Mouse (Mus musculus) adrenal gland (tissue): ENCODE data around the gene Car10.

ENCODE experiments used
- intact Hi-C: fragments of 180-260 bp; cut with DNase I; formaldehyde crosslinking; loops from one replicate; pipeline ENCODE4 v1.15.1; 2025

Gene Car10

GRCm38 (mm10) chr11:93154910-93155309 lies 57.1 kb downstream of the Car10 start:
- intact Hi-C loops = no loop called here

- intact Hi-C loops = no loop called here
Observed at GRCm38 (mm10) chr11:93172430-93172829, 74.6 kb downstream of the Car10 start.

DNA sequence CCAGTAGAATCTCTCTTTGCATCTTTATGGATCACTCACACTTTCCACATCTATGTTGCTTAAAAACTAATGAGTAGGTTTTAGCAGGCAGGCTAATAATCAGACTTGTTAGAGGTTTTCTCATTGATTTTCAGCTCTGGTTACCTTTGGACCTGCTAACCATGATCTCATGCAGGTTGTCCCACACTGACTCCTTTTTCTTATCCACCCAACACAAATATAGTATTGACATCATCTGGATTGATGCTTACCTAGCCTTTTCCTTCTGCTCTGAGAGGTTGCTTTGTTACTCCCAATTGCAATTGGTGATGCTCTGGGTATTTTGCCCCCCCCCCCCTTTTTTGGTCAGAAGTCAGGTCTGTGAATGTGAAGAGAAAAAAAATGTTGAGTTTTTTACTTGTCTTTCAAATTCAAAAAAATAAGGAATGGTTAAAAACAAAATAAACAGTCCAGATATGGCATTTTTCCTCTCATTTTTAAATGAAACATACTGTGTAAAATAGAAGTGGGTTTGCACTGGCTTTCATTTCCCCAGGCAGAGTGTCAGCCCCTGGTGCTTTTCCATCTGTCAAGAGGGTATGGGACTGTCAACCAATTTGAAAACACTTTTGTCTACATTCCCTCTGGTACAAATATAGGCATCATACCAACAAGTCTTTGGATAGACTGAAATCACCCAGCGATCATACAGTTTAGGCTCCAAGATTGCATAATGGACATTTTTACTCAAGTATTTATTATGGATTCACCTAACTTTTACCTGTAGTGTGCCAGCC lies 75.9 kb downstream of the Car10 start:
- intact Hi-C loops = no loop called here

- intact Hi-C loops = no loop called here
Observed at GRCm38 (mm10) chr11:93185477-93185876, 87.6 kb downstream of the Car10 start.

- intact Hi-C loops = no loop called here
Observed at GRCm38 (mm10) chr11:93186163-93186562, 88.3 kb downstream of the Car10 start.

DNA sequence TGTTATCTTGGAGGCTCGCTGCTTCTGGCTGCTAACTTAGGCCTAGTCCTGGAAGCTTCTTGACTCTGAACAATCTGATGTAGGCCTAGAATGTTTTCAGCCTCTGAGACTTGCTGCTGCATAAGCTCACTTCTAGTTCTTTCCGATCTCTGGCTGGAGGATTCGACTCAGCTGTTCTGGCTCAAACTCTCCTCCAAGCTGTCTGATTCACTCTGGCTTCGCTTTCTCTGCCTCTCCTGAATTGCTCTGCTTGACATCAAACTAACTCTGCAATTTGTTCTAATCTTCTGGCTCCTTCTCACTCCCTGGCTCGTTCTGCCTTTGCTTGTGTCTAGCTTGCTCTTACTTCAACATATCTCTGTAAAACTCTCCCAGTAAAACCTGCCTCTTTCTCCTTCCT lies 90.8 kb downstream of the Car10 start:
- intact Hi-C loops = no loop called here

GRCm38 (mm10) chr11:93200046-93200445 lies 102.2 kb downstream of the Car10 start:
- intact Hi-C loops = no loop called here

DNA sequence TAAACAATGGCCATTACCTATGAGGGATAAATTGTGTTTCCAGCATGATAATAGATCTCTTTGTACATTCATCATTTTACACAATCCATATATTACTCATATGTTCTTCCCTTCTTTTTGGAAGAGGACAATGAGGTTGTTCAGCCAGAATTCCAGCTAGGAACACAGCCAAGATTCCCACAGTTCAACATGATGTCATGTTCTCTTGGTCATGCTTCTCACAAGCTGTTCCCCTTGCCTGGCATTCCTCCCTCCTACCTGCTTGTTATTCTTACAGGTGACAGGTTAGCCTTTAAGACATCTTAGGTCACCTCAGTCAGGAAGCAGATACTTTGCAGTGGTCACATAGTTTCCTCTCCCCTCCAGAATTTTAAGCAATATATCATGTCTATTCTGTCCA lies 119.6 kb downstream of the Car10 start:
- intact Hi-C loops = no loop called here

DNA sequence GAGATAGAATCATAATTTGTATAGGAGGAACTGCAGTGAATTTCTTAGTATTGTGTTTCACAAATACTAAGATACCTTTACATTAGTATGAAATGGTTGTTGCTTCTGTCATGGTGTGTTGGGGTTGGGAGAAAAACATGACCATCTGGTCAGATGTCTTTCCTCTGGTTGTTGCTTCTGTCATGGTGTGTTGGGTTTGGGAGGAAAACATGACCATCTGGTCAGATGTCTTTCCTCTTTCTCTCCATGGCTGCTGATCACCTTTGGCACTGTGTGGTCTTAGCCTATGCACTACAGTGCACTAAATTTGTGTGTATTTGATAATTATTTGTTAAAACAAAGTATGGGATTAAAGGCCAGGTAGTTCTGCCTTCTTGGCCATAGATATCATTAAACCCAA lies 132.2 kb downstream of the Car10 start:
- intact Hi-C loops = no loop called here

DNA sequence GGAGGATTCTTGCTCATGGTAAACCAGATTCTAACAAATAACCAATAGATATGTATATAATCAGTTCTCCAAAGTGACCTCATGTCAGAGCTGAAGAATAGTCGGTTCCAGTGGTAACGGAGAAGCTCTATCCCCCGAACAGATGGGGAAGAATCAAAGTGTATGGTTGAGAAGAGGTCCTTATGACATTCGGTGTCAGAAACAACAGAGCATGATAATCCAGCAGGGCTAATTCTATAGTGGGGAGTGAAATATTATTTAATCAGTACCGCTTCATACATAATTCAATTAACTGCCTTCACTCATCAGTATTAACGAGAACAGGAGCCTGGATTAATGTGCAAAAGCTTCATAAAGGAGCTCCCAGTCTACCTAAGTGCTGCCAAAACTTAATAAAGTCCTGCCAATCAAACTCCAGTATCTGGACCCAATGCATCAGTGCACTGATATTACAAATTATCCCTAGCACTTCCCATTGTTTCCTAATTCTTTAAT lies 152.0 kb downstream of the Car10 start:
- intact Hi-C loops = no loop called here

- intact Hi-C loops = no loop called here
Observed at GRCm38 (mm10) chr11:93251766-93252165, 153.9 kb downstream of the Car10 start.

DNA sequence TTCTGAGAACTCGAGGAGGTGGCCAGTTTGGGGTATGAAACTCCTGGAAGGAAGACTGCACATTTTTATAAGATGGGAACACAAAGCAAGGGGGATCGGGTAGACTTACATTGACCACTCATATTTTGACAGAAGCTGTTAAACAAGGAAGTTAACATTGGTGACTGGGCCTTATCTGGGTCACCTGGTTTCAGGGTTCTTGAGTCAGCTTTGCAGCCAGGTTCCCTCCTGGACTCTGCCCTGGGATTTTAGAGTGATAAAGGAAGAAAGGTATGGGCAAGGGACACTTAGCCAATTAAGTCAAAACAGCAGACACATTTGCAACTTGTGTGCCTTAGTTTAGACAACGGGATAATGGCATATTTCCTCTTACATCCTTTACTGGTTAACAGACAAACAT lies 166.2 kb downstream of the Car10 start:
- intact Hi-C loops = no loop called here

- intact Hi-C loops = no loop called here
Observed at GRCm38 (mm10) chr11:93272016-93272415, 174.2 kb downstream of the Car10 start.

GRCm38 (mm10) chr11:93273906-93274305 lies 176.1 kb downstream of the Car10 start:
- intact Hi-C loops = no loop called here

DNA sequence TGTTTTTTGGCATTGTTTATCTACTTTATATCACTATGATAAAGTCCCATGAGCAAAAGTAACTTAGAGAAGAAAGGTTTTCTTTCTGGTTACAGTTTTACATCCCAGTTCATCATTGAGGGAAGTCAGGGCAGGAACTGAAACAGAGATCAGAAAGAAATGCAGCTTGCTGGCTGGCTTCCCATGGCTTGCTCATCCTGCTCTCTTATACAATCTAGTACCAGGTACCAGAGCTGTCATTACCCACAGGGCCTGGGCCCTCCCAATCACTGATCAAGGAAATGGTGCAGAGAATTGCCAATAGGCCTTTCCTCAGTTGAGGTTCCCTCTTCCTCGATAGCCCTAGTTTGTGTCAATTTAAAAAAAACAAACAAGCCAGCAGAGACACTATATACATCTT lies 195.8 kb downstream of the Car10 start:
- intact Hi-C loops = no loop called here

GRCm38 (mm10) chr11:93309981-93310380 lies 212.2 kb downstream of the Car10 start:
- intact Hi-C loops = no loop called here

- intact Hi-C loops = no loop called here
Observed at GRCm38 (mm10) chr11:93337756-93338155, 239.9 kb downstream of the Car10 start.

GRCm38 (mm10) chr11:93343961-93344360 lies 246.1 kb downstream of the Car10 start:
- intact Hi-C loops = no loop called here

DNA sequence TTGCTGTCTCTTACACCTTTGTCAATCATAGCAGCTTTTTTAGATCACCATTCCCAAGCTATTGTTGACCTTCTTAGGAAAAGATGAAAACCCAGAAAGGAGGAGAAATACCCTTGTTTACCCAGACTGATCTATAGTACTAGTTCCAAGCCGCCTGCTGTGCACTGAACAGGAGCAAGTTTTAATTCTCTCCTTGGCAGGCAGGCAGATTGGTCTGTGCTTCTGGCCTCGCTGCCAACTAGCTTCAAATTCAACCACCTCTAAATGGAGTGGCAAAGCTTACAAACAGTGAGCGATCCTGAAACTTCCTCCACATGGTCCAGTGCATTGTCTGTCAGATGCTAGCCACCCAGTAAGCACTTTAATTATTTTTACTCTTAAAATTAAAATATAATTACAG lies 247.0 kb downstream of the Car10 start:
- intact Hi-C loops = no loop called here

DNA sequence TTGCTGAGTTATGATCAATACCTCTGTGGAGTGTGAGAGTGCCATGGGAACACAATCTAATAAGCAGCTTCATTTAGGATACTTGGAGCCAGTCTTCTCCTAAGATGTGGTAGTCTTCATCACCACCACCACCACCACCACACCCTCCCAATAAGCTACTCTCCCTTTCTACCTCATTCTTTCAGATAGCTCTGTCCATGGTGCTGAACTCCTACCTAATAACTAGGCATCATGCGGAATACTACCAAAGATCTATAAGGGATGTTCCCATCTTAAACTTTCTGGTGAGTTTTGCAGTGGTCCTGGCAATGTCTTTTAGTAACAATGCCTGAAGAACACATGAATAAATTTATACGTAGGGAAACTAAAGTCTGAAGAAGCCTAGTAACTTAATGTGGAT lies 263.7 kb downstream of the Car10 start:
- intact Hi-C loops = no loop called here

DNA sequence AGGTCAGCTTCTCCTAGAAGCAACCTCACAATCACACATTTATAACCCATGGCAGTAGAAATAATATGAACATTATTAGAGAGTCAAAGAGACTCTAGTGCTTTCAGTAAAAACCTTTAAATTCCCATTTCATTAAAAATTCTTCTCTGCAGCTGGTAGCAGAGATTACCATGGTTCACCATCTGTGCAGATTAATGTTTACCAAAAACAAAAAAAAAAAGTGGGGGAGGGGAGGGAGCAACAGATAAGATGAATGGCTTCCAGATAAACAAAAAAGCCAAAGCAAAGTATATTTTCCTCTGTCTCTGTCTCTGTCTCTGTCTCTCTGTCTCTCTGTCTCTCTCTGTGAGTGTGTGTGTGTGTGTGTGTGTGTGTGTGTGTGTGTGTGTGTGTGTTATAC lies 266.3 kb downstream of the Car10 start:
- intact Hi-C loops = no loop called here

DNA sequence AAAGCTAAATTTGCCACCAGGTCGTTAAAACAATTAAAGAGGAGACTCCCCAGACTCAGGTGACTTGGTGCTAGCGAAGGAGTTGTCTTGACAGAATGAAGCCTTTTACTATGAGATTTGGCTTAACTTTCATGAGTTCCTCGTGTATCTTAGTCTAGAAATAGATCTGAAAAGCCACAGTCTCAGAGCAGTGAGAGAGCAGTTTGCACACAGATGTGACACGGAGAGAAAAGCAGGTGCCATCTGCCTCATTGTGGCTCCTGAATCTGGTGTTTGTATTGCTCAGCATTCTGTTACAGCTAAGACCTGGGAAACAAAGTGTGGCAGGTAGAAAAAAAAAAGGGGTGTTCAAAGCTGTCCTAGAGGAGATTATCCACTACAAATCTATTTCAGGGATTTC lies 269.4 kb downstream of the Car10 start:
- intact Hi-C loops = no loop called here

DNA sequence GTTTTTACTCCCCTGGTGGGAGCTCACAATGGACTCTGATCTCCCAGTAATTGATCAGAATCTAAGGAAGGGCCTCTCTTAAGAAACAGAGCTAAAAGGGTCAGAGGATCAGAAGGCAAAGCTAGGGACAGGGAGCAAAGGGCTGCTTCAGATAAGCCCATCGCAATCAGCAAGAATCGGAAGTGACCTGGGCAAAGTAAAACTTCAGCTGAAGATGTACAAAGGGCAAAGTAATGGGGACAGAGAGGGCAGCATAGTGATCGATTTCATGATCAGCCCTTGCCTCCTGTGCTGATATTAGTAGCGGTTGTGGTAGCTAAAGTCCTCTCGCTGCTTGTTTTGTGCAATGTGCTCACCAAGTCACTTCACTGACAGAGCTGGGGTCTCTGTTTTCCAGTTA lies 269.9 kb downstream of the Car10 start:
- intact Hi-C loops = no loop called here
